Mouse (Mus musculus) right cerebral cortex, adult 18-20 months (tissue): ENCODE measurements around the gene Taldo1.

ENCODE experiments used
- DNase-seq: peaks from one replicate; pipeline ENCODE4 v3.0.0; 2022; ENCODE audit warnings: mixed read lengths

Taldo1 gene

GRCm38 (mm10) chr7:141391625-141392551 is at the start of gene Taldo1:
Taldo1 (plus strand) TSS chr7:141392199.
- DNase-seq, result peak; percentile 97

- DNase-seq, result no peak
Observed at GRCm38 (mm10) chr7:141343230-141343629, 48.8 kb upstream of the Taldo1 start.

GRCm38 (mm10) chr7:141343696-141344095 is 48.3 kb upstream of the Taldo1 start:
- no peak for DNase-seq

GRCm38 (mm10) chr7:141344787-141345186 is 47.2 kb upstream of the Taldo1 start:
- no peak for DNase-seq

GRCm38 (mm10) chr7:141351061-141351460 is 40.9 kb upstream of the Taldo1 start:
- no peak for DNase-seq

- no peak for DNase-seq
Observed at GRCm38 (mm10) chr7:141355051-141355450, 36.9 kb upstream of the Taldo1 start.

- no peak for DNase-seq
Observed at GRCm38 (mm10) chr7:141355626-141356326, 36.2 kb upstream of the Taldo1 start.

GRCm38 (mm10) chr7:141356971-141357370 is 35.0 kb upstream of the Taldo1 start:
- DNase-seq, result peak; percentile 43

- no peak for DNase-seq
Observed at GRCm38 (mm10) chr7:141361510-141361909, 30.5 kb upstream of the Taldo1 start.

- DNase-seq, result peak; percentile 74
Observed at GRCm38 (mm10) chr7:141363106-141363751, 28.8 kb upstream of the Taldo1 start.

GRCm38 (mm10) chr7:141363752-141364125 is 28.3 kb upstream of the Taldo1 start:
- no peak for DNase-seq

GRCm38 (mm10) chr7:141364349-141365048 is 27.5 kb upstream of the Taldo1 start:
- DNase-seq, result no peak

- DNase-seq, result peak; percentile 34
Observed at GRCm38 (mm10) chr7:141365049-141365445, 27.0 kb upstream of the Taldo1 start.

GRCm38 (mm10) chr7:141367358-141367757 is 24.6 kb upstream of the Taldo1 start:
- DNase-seq, result no peak

- DNase-seq, result no peak
Observed at GRCm38 (mm10) chr7:141369918-141370317, 22.1 kb upstream of the Taldo1 start.

GRCm38 (mm10) chr7:141371942-141372595 is 19.9 kb upstream of the Taldo1 start:
- DNase-seq, result no peak

- DNase-seq, result no peak
Observed at GRCm38 (mm10) chr7:141373611-141374010, 18.4 kb upstream of the Taldo1 start.

GRCm38 (mm10) chr7:141374399-141374798 is 17.6 kb upstream of the Taldo1 start:
- DNase-seq, result no peak

GRCm38 (mm10) chr7:141379584-141379983 is 12.4 kb upstream of the Taldo1 start:
- DNase-seq, result no peak

GRCm38 (mm10) chr7:141381068-141381835 is 10.7 kb upstream of the Taldo1 start:
- DNase-seq, result peak; percentile 24

- no peak for DNase-seq
Observed at GRCm38 (mm10) chr7:141387807-141388486, 4.1 kb upstream of the Taldo1 start.
